Mouse (Mus musculus): ENCODE data around the gene Gabrr3.

The Gabrr3 gene

DNA sequence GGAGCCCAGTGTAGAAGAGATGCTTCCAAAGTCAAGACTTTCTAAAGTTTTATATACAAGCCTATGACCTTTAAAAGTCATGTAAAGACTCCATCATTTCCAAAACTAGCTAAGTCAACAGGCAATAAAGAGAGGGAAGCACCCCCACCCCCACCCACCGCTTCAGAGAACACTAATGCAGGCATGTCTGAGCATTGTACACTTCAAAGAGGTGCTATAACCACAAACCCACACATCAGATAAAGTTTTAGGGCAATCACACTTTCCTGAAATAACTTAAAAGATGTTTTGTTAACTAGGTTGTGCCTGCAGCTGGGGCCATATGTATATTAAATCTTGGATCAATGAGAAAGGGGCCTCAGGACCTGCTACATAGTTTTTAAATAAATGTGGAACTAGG, 62.7 kb downstream of the Gabrr3 start:
- no peak for DNase-seq (ENCODE audit: inconsistent ontology term)

DNA sequence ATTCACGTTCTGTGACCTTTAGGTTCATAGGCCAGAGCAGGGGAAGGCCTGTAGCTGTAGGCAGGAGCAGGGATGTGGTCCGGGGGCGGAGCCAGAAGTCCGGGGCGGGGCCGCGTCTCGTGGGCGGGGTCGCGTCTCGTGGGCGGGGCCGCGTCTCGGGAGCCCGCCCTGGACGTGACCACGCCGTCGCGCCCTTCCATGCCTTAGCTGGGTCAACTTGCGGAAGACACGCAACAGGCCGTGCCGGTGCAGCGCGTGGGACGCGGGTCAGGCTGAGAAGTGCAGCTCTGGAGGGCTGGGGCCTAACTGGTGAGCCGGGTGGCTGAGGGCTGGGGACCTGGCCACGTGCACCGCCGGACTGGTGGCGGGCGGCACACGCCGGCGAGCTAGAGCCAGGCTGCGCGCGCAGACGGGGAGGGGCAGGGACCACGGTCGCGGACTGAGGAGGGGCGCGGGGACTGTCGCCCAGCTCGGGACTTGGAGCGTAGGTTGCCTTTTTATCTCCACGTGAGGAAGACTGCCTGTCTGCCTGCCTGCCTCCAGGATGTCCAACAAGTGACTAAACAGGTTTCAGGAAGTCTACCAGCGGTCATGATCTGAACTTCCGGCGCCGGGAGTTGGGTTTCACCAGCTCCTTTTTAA, 64.6 kb downstream of the Gabrr3 start, which contains the start of gene Riox2:
Gene Riox2, plus strand, starts transcription at position 139 of the 642 bp plus-strand sequence.
- peak; percentile 92 for DNase-seq (ENCODE audit: inconsistent ontology term)

DNA sequence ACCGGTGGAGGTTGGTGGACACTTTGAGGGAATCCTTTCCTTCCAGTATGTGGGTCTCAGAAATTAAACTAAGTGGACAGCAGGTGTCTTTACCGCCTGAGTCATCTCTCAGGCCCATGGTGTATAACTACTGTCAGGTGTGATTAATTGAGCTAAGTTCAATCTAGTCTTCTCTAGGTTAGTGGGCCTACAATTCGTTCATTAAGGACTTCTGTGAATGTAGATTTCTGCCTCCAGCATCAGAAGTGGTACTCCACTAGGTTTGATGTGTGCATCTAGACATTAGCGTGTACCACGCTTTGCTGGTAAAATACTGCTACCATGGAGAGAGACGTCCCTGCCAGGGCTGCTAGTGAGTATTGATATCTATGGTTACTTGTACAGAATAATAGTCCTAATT, 65.4 kb downstream of the Gabrr3 start:
- no peak for DNase-seq (ENCODE audit: inconsistent ontology term)

DNA sequence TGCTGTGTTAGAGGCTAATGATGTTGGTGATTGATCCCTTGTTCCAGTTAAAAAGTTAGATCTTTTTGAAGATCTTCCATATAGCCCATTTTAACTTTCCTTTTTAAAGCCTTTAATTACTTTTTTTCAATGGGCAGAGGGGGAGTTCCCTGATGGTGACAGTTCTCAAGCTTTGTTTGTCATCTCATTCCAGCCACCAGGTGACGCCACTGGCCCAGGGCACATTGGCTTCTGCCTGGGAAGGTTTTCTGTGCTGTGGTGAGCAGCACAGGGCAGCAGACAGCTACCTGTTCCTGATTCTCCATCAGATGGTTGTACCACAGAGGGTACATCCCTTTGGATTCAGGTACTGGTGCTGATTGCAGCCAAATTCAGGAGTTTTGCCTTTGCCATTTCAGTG, 67.7 kb downstream of the Gabrr3 start:
- DNase-seq (ENCODE audit: inconsistent ontology term), result peak; percentile 41

DNA sequence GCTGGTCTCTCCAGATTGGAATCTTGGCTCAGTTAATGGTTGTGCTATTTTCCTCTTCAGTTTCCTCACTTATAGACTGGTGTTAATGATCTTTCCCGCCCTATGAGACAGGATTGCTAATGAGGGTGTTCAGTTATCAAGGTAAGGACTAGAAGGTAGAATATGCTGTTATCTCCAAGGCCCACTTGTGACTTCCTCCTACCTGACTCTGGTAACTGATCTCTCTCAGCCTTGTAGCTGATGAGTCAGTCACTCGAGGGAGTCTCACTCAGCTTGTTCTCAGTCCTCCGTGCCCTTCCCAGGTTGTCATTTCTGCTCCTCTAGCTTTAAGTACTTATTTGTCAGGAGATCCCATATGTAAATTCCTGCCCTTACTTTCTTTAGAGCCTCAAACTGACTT, 70.8 kb downstream of the Gabrr3 start:
- no peak for DNase-seq (ENCODE audit: inconsistent ontology term)

DNA sequence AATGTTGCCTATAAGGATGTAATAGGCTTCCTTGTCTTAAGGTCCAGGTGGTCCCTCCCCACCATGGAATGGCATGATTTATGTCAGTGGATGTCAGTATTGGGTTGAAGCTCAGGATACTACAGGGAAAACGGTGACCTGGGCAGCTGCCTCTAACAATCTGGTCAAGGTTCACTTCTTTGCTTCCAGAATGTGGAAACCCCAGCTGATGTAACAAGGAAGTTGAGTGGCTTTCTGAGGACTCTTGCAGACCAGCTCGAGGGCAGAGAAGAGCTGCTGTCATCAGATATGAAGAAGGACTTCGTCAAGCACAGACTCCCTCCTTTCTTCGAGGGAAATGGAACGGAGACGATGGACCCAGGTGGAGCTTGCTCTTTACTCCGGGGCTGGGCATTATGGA, 80.1 kb downstream of the Gabrr3 start:
- no peak for DNase-seq (ENCODE audit: inconsistent ontology term)

DNA sequence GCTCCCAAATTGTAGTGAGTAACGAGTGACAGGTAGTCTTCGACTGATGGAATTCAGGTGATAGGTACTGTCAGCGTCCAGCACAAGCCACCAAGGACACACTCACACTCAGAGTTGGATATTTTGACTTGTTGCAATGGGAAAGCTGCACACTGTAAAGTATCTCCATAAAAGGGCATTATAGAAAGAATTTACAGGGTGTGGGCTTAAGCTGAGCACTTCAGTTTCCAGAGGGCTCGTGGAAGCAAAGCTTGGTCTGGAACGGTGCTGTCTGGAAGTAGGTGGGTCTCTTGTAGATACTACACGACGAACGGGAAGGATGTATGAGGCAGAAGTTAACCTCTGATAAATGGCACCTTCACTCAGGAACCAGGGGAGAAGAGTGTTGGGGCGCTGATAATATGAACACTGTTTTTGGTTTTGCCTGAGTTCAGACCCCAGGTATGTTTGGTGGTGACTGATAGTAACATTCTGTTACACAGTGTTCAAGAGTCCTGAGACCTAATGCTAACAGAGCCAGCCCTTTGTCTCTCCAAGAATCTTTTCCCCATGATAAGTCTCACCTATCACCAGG, 80.9 kb downstream of the Gabrr3 start:
- DNase-seq (ENCODE audit: inconsistent ontology term), result no peak

DNA sequence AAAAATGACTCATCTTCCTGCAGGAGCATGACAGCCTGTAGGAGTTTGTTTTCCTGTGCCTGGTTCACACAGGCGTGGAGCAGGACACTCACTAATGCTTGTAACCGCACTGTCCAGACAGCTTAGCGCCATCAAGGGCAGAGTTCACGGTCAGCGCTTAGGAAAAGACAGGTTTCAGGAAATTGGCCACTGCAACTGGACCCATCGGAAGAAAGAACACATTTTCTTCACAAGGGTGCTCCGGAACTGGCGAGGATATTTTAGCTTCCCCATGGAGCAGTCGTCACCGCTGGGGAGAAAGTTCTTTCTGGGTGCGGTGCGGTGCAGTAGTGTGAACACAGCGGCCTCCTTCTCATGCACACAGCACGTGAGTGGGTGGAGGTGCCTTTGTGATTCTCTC, 86.1 kb downstream of the Gabrr3 start:
- no peak for DNase-seq (ENCODE audit: inconsistent ontology term)

DNA sequence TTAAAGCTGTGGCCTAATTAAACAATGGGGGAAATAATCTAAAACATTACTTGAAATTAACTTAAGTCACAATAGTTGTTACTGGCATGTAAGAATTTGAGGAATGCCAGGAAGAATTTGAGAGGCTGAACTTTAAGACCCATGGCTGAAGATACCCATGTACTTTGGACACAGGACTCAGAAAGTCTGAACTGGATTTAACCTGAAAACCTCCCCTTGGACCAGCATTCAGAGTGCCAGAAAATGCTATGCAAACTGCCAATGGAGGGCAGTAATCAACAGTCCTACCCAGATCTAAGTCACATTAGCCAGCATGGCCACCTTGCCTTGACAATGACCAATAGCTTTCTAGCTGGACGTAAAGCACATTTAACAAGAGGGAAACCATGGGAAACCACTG, 90.8 kb downstream of the Gabrr3 start:
- peak; percentile 38 for DNase-seq (ENCODE audit: inconsistent ontology term)

DNA sequence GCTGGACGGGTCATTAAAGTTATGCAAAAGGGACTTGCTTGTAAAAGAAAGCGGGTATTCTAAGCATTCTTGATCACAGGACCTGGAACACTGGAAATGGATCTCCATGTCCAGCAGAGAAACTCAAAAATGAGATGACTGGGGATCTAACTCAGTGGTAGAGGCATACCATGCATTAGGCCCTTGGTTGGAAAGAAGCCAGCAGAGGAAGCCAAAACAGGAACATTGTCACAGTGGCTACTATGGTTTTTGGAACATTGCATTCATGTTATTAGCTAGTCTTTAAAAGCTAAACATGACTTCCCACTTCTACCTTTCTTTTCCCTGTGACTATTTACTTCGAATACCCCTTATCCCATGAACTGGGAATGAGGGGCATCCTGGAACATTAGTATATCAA, 92.0 kb downstream of the Gabrr3 start:
- no peak for DNase-seq (ENCODE audit: inconsistent ontology term)

DNA sequence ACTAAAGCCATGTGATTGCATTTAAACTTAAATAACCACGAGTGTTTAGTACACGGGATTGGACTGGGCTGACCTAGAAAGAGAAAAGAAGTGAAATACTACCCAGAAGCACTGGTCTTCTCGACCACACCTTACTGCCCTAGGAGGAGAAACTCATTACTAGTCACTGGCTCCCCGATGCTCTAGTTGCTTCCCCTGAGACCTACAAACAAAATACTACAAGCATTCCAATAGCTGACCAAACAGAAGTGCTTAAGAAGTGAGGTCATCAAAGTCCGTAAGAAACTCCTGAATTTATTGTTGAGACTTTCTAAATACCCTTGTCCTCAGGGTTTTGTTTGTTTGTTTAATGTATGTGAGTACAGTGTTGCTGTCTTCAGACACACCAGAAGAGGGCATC, 102.7 kb downstream of the Gabrr3 start:
- no peak for DNase-seq (ENCODE audit: inconsistent ontology term)
